Mouse (Mus musculus) adrenal gland, postnatal 4 days (tissue): ENCODE results near the gene Cldn20. TPM values are rescaled to one million over a fixed set of nuclear protein-coding genes. Genes with fewer than 3 reads are reported as not detected.

Experiments
- DNase-seq, 2 experiments: peaks; one replicate each; pipeline ENCODE4 v3.0.0; 2021 to 2022; ENCODE audit warnings: low spot score in 2 of 2, mixed read lengths in 2 of 2
- total RNA-seq, 2 experiments: library from RNA; stranded (reverse); gene quantifications; 2 replicates each; pipeline ENCODE4 v1.2.3; 2021

Gene Cldn20
- total RNA-seq, 2 experiments from 2014 or later, result 0.68 to 0.98 TPM

DNA sequence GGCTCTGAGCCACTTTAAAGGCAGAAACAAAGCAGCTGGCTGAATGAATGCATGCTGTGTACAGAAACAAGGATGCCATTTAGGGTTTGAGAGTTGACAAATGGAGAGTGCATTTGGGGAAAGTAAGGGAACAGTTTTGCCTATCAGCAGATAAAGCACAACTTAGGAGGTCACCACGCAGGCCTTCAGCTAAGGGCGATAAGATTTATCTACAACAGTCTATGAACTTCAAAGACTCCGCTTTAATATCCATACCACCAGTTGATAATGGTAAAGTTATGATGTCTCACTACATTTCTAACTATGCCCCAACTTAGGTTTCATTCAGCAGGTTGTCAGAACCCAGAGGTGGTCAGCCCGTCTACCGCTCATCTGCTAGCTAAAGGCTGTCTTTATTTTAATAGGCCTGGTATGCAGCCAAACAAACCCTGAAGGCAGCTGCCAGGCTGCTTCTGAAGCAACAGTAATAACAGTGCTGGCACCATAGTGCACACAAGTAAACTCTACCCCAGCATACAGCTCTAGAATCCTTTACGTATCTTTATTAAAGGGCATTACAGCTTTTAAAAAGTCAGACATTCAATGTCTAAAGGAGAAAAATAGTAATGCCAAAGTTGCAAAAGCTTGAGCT lies 4.4 kb upstream of the Cldn20 start:
- no peak for DNase-seq

DNA sequence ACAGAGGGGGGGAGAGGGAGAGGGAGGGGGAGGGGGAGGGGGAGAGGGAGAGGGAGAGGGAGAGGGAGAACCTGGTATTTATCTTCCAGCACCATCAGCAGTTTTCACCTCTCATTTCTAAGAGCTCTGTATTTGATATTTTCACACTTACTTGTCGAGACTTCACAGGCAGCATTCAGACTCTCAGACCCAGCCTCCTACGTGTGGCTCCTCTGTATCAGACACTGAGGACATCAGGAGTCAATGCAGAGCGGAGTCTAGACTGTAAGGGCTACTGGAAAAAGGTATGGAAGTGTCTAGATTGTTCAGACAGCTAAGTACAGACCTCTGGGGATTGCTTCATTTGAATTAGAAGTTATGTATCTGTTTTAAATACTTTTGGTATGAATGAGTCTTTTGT lies 2.8 kb upstream of the Cldn20 start:
- no peak for DNase-seq

DNA sequence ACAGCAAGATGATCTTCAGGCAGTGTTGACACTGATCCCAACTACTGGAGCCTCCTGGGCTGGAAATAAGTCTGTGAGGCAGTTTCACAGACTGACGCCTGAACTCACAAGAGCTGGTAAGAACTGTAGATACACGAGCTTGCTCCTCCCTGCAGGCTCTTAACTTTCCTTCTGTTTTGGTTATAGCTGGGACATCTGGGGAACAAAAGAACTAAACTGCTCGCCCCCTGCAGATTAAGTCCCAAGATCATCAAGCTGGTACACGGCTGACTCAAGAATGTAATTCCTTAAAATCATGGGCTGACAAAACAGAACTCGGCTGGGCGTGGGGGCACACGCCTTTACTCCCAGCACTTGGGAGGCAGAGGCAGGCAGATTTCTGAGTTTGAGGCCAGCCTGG lies 1.8 kb upstream of the Cldn20 start:
- no peak for DNase-seq

DNA sequence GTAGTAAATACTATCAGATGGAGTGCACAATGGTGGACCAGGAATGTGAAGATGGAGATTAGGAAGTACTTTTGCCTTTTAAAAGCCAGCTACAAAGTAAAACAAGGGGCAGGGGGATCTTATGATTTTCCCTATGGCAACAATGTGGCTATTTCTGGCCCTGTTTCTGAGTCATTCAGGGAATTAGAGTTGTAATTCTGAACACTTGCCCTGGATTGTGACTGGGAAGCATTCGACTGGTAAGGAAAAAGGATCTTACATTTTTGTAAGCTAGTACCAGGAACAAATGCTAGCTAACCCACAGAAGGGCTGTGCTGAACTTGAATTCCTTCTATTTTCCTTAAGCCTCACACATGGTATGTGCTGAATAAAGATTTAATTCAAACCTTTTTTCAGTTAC lies 713 bp upstream of the Cldn20 start:
- DNase-seq, result no peak

DNA sequence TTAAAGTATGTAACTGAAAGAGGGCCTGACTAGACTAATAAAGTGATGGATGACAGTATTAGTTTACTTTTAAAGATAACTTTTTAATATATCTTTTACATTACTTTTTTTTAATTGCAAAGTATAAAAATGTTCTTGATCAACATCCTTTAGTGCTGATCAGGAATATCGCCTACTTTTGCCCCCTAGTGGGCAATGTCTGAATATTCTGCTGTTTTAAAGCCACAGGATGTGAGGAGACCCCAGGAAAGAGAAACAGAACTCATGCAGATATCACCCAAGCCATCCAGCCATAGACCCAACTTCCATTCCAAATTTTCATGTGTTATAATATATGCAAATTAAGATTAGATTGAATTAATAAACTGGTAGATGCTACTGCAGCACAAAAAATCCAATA lies 1.1 kb downstream of the Cldn20 start:
- DNase-seq, result no peak

DNA sequence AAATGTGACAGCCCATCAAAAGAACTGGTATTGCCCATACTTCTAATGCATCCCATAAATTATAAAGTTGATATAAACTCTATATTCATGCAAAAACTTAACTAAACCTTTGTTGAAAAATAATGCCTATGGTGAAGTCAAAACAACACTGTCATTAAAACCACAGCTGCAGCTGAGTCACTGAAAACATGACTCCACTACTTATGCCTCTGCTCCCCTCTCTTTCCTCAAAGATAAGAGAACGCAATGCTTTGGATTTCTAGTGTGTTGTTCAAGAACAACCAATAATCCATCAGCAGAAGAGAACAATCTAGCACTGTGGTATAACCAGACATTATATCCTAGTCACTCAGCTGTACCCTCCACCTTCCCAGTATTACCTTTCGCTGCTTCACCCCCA lies 8.0 kb downstream of the Cldn20 start:
- DNase-seq, result no peak

DNA sequence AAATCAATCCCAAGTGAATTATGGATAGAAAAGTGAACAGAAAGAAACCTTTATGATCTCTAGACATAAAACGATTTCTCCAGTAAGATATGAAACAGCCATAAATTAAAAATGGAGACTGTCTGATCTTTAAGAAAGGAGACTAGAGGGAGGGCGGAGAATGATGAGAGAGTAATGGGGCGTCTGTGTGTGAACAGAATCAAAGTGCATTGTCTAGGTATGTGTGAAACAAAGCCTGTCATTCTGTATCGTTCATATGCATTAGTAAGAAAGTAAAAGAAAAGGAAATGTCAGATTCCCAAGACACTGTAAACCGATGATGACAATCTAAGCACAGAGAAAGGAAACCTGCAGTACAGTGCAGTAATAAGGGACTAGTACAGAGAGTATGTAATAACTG lies 8.7 kb downstream of the Cldn20 start:
- DNase-seq, result no peak

DNA sequence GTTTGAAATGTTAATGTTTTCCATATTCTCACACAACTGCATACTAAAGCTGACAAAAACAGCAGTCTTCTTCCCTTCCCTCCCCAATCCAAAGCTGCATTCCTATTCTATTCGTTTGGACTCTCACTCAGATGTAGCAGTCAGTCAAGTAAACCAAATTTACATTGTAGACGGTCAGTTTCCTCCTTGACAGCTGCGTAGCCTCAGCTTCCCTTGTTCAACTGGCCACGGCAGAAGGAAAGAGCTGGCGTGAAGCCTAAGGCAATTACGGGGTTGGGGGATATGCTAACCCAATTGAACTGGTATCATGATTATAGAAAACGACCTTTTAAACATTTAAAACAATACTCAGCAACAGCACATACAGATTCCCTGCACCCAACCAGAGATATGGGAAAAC lies 15.4 kb downstream of the Cldn20 start:
- no peak for DNase-seq

DNA sequence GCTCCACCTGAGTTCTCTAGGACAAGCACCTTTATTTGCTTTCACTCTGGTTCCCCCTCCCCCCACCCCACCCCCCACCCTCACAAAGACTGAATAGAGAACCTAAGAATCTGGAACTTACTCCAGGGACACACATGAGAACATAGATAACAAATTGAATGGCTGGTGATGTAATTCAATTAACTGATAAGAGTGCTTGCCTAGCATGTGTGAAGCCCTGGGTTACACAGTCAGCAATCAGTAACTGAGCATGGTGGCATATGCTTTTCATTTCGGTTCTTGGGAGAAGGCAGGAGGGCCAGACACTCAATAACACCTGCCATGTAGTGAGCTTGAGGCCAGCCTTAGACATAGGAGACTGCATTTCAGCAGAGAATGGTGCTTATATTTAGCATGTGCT lies 23.9 kb downstream of the Cldn20 start:
- DNase-seq, result no peak

DNA sequence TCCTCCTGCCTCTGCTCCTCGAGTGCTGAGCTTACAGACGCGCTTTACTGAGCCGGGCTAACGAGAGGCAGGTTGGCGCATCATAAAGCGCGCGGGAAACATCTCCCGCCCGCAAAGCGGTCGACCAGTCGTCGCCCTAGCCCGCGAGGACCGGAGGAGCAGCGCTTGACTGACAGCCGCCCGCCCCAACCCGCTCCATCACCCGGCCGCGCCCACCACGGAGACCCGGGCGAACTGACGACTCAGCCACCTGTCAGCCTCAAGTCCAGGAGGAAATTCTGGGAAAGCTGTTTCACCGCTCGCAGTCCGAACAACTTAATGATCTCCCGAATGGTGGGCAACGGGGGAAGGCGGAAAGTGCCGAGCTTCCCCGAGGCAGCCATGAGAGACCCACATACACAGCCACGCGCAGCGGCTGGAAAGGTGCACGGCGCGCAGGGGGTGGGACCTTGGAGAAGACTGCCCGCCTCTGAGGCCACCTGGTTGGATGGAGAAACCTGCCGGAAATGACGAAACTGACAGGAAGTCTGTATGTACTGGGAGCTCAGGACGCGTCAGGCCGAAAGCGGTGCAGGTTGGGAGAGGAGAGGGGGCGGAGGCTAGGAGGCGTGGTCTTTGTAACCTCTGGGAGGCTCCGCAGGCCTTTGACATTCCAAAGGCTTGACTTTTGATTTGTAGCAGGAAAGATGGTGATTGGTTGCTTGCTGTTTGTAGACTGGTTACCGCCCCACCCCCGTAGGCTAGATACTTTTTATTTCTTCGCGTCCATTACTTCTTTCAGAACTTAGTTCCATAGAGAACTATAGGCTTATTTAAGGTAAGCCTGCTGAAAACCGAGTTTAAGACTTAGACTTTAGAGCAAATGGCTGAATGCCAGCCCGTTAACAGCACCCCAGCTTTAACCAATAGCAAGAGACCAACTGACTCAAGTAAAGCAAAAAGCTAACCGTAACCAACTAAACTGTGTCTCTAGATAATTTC lies 25.3 kb downstream of the Cldn20 start, which contains the start of gene Tfb1m:
Gene Tfb1m, minus strand, starts transcription at position 451 of the 981 bp plus-strand sequence.
- DNase-seq, result peak; percentile 80 to 94

DNA sequence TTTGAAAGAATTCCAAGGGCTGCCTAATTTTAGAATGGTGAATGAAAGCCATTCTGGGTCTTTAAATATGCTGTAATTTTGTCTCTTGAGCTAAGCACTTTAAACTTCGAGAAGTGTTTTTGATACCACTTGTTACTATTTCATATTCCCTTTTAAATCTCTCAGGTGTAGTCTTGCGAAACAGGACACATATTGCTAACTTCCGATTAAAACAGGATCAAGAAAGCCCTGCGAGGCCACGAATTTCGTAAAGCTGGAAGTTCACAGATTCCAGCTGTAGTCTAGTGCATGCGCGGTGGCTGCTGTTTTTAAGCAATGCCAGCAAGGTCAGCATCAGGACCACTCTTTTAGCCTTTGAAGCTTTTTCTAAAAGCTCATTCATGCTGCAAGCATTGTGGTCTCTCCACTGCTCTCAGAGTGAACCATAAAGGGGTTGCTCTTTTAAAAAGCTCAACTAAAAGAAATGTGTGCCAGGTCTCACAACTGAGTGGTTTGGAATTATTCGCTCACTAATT lies 26.1 kb downstream of the Cldn20 start:
- no peak for DNase-seq

DNA sequence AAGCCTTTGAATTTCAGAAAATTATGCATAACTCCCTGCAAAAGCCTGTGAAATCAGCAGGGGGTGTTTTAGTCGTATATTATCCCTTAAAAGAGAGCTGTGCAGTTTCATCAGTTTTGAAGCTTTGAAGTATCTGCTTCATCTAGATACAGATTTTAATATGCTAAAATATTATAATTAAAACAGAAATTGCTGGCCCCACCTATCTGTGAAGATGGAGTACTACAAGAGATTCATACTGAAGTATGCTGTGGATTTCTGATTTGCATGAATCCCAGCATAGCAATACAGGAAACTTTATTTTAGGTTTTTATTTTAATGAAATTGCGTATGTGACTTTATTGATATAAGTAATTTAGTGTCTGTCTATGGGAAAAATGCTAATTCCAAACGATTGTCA lies 28.2 kb downstream of the Cldn20 start:
- no peak for DNase-seq

DNA sequence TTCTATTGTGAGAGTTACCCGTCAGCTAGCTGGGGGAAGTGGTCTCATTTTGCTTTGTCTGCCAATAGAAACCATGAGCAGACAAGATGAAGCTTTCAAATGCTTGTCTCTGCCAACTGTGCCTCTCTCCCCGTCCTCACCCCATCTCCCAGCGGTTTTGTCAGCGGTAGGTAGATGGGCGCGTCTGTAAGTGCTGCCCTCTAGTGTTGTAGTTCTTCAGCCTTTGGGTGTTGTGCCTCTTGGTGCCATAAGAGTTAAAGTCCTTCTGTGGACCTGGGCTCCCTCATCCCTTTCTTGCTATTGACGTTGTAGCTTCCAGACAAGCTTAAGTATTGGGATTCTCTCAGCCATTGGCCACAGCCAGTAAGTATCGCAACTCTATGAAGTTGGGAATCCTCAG lies 30.1 kb downstream of the Cldn20 start:
- DNase-seq, result no peak

DNA sequence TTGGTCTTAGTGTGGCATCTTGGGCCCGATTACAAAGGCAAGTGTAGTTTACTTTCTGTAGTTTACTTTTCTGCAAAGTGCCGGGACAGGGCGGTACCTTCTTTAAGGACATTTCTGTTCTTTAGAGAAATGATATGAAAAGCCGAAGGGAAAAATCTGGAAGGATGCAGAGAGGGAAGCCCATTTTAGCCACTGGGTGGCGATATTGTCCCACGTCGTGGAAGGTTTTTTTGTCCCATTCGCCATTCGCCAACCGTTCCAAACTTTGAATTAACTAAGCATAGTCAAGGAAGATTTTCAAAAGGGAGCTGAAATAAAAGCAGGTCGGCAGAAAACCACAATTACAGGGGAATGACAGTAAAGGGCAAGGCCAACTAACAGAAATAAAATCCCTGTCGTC lies 38.5 kb downstream of the Cldn20 start:
- DNase-seq, result peak; percentile 39 to 46

Other genes with a start within 250 kb of the Cldn20 start
- 10 to 100 TPM; 19.6 to 20.8 TPM for gene Tiam2, start 206.0 kb upstream of the Cldn20 start, total RNA-seq
- gene Tfb1m, start 25.2 kb downstream of the Cldn20 start, total RNA-seq, result 10 to 100 TPM; 12.4 to 13.0 TPM
- not detected for gene Nox3, start 163.7 kb downstream of the Cldn20 start, total RNA-seq